Mouse (Mus musculus) G1E (cell line): ENCODE data around the gene Mthfd2.

Source experiments
- CTCF ChIP-seq: IDR thresholded peaks from 2 replicates; pipeline ENCODE4 v1.5.1; 2012; ENCODE audit warnings: low read depth, low read length, inconsistent platforms, mixed read lengths
- GATA1 ChIP-seq: IDR thresholded peaks from 2 replicates; pipeline ENCODE4 v1.6.1; 2012; ENCODE audit warnings: borderline replicate concordance, low read length, inconsistent platforms, mixed read lengths
- POLR2AphosphoS5 ChIP-seq: IDR thresholded peaks from 2 replicates; pipeline ENCODE4 v1.6.1; 2012; ENCODE audit warnings: low read depth, low read length, inconsistent platforms; ENCODE audit not compliant: insufficient replicate concordance

DNA sequence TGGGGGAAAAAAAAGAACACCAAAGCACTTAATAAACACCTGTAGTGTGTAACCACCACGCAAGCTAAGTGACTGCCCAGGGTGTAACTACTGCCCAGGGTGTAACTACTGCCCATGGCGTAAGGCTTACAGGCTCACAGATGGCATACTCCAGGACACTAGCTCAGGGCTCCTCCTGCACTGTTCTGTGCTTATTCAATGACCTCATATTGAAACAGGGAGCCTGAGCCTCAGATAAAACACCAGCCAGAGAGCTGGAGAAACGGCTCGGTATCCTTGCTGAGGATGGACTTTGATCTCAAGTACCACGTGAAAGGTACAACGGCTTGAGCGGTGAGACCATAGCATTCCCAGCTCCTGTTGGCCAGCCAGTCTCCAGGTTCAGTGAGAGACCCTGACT lies 13.7 kb downstream of the Mthfd2 start:
- TF ChIP-seq CTCF, result no peak
- TF ChIP-seq GATA1, result no peak
- no peak for TF ChIP-seq POLR2AphosphoS5
